Mouse (Mus musculus) embryonic fibroblast, embryonic 13.5 days (primary cell): ENCODE results near the gene Nup85.

Experiments
- CTCF ChIP-seq: IDR thresholded peaks from 2 replicates; pipeline ENCODE4 v1.5.1; 2011; ENCODE audit warnings: mild to moderate bottlenecking, control low read depth, low read length, moderate library complexity, borderline replicate concordance; ENCODE audit not compliant: insufficient read depth
- POLR2A ChIP-seq: IDR thresholded peaks from 2 replicates; pipeline ENCODE4 v1.6.1; 2011; ENCODE audit warnings: low read depth, mild to moderate bottlenecking, control low read depth, low read length, moderate library complexity

DNA sequence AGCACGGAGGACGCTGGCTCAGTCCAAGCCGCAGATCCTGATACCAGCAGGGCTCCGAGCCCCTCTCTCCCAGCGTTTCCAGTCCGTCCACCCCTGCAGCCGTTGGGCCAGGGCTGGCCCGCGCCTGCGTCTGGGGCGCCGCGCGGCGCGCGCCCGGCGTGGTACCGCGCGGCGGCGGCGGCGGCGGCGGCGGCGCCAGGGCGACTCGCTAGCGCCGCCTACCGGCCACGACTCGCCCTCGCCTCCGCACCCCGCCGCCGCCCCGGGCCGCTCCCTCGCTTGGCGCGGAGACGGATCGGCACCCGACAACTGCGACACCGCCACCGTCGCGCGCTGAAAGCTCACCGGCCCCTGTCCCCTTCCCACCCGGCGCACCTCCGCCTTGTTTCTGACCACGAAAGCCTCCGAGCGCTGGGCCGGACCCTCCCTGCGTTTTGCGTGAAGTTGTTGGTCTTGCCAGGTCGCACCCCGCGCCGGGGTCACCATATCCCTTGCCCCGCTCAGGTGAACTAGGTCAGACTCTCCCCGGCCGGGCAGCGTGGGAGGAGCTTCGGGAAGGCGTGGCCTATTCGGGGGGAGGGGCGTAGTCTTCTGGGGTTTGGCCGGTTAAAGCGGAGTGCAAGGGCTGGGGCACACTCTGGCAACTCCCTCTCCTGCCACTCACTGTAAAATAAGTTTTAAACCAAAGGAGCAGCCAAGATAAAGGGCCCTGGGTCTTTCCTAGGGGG, 48.3 kb downstream of the Nup85 start, which contains the start of gene Mif4gd:
- TF ChIP-seq CTCF: no peak
- peak; percentile 74 for TF ChIP-seq POLR2A
